In the genomic region with DNA sequence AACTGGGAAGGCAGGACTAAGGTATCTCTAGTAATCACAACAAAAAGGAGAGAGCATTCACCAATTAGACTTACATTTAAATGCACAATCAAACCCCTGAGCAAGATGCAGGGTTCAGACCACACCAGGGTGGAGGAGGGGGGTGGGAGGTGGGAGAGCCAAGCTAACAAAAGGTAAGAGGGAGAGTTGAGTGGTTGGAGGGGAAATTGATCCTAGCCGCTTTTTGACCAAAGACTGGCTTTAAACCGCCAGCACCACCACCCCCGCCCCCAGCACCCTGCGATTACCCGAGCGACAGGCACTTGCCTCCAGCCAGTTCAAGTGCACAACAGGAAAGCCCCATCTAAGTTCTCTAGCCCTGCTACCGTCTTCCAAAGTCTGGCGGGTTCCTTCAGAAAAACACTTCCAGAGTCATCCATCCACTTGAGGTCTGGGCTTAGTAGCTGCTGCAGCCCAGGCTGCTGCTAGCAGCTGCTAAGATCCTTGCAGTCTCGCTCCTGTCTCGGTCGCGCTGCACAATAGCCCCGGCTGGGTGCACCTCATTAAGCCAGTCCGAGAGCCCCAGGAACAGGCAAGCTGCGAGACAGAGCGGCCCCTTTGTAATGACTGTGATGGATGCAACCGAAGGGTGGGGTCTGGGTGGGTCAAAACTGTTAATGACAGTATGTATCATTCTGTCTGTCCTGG, we compare ENCODE assay signal across 10 mouse cellular contexts. TPM values are rescaled to one million over a fixed set of nuclear protein-coding genes. Genes with fewer than 3 reads are reported as not detected.
DNase-seq lines count a peak whose midpoint lies in the region; ATAC-seq lines count a peak whose summit lies in the region.
"Had no signal": no experiment of that assay in that cellular context is flagged by ENCODE, and none has a peak within 500 bp of the region (broad histone marks: within the 10 kb centered on the region; RNA-seq: fewer than 3 reads in every experiment).

No protein-coding gene starts in this region.

- H3K9me3 ChIP-seq in heart, embryonic 15.5 days (replicated peaks), result no peaks in the 10 kb centered on the region
- H3K9me3 ChIP-seq in forebrain, embryonic 15.5 days, result no peaks in the 10 kb centered on the region
- no peaks in the 10 kb centered on the region for H3K9me3 ChIP-seq in midbrain, embryonic 14.5 days (ENCODE audit: control insufficient read depth, low read length)

- no peaks in the 10 kb centered on the region for H3K36me3 ChIP-seq in heart, embryonic 15.5 days
- no peaks in the 10 kb centered on the region for H3K36me3 ChIP-seq in forebrain, embryonic 15.5 days
- no peaks in the 10 kb centered on the region for H3K36me3 ChIP-seq in midbrain, embryonic 14.5 days (ENCODE audit: control insufficient read depth, insufficient read depth, low read length)

- peak overlapping the region; percentile 65 for H3K4me2 ChIP-seq in heart, embryonic 15.5 days
- H3K4me2 ChIP-seq in forebrain, embryonic 15.5 days (replicated peaks), result peak overlapping the region; percentile 88
- peak overlapping the region; percentile 97 for H3K4me2 ChIP-seq in midbrain, embryonic 14.5 days (ENCODE audit: low read length)

- H3K27me3 ChIP-seq in heart, embryonic 15.5 days, result peaks cover 28% of the 10 kb centered on the region
- H3K27me3 ChIP-seq in forebrain, embryonic 15.5 days, result no peaks in the 10 kb centered on the region; the same call in 1 of the 2 replicates
- no peaks in the 10 kb centered on the region for H3K27me3 ChIP-seq in midbrain, embryonic 14.5 days (ENCODE audit: control insufficient read depth, insufficient read depth, low read length)

- ATAC-seq in heart, embryonic 15.5 days (replicated peaks; ENCODE audit: insufficient number of reproducible peaks, insufficient read depth, low FRiP score, low read depth), result no peak
- ATAC-seq in forebrain, embryonic 15.5 days (replicated peaks), result peak; percentile 90
- peak; percentile 87 for ATAC-seq in midbrain, embryonic 14.5 days (ENCODE audit: low FRiP score, low TSS enrichment)
- ATAC-seq in CD4-positive, CD25-positive, alpha-beta regulatory T cell, adult 4 months, result no peak

- H3K4me1 ChIP-seq in heart, embryonic 15.5 days (replicated peaks), result peaks cover 6% of the 10 kb centered on the region
- H3K4me1 ChIP-seq in forebrain, embryonic 15.5 days, result peaks cover 11% of the 10 kb centered on the region
- no peaks in the 10 kb centered on the region; the same call in 1 of the 2 replicates for H3K4me1 ChIP-seq in midbrain, embryonic 14.5 days (ENCODE audit: control insufficient read depth, insufficient read depth, low read length)

- H3K4me3 ChIP-seq in heart, embryonic 15.5 days, result peak overlapping the region; percentile 35
- peak overlapping the region; percentile 44 for H3K4me3 ChIP-seq in forebrain, embryonic 15.5 days
- peak overlapping the region; percentile 51 for H3K4me3 ChIP-seq in midbrain, embryonic 14.5 days (replicated peaks; ENCODE audit: low read depth, low read length)

- DNase-seq in heart, adult 9 months (ENCODE audit: low spot score in 2 of 2), result no peak
- DNase-seq in Muller cell, postnatal 12 days (ENCODE audit: inconsistent ontology term), result peak; percentile 10
- DNase-seq in midbrain, embryonic 14.5 days, result peak; percentile 82
- no peak for DNase-seq in gastrocnemius, postnatal 10 days
- DNase-seq in gastrocnemius, adult 8-10 months (ENCODE audit: low spot score in 2 of 2), result no peak

- H3K9ac ChIP-seq in heart, embryonic 15.5 days, result 0 out of 2 replicates have a peak overlapping the region, but pooled peaks have one; percentile 14
- H3K9ac ChIP-seq in forebrain, embryonic 15.5 days (replicated peaks), result peak overlapping the region; percentile 43
- peak overlapping the region; percentile 64 for H3K9ac ChIP-seq in midbrain, embryonic 14.5 days (replicated peaks; ENCODE audit: low read length)

- no peak overlapping the region for H3K27ac ChIP-seq in heart, embryonic 15.5 days
- H3K27ac ChIP-seq in forebrain, embryonic 15.5 days (replicated peaks), result peak overlapping the region; percentile 31; the same call in 1 of the 2 replicates
- H3K27ac ChIP-seq in midbrain, embryonic 14.5 days (replicated peaks; ENCODE audit: low read depth, low read length), result peak overlapping the region; percentile 68

- WGBS in heart, embryonic 15.5 days, result 0% methylated on average over 17 of the region's 17 CpGs
- 0% methylated on average over 17 of the region's 17 CpGs for WGBS in forebrain, embryonic 15.5 days
- under 1% methylated on average over 17 of the region's 17 CpGs for WGBS in midbrain, embryonic 14.5 days

RNA-seq across cellular contexts. Expression of a gene that starts 0.9 kb away (rescaled TPM):
- 1.4 and 4.6 TPM in 2 replicates for polyA plus RNA-seq in heart, embryonic 15.5 days (2015; fragmentation: Nextera tagmentation; extraction: Ambion mirVana)
- 144 TPM in 2 replicates for polyA plus RNA-seq in forebrain, embryonic 15.5 days (2015; fragmentation: Nextera tagmentation; extraction: Ambion mirVana)
- 136 and 171 TPM in 2 replicates for polyA plus RNA-seq in midbrain, embryonic 14.5 days (2014; fragmentation: Nextera tagmentation; extraction: Ambion mirVana)
- total RNA-seq in gastrocnemius, postnatal 10 days (2021), result 1 to 10 TPM; 2.6 to 2.8 TPM
- under 1 TPM in 1 of 4 experiments, not detected in 3; 0.19 TPM for total RNA-seq in gastrocnemius, adult 8-10 months (2022)
- polyA plus RNA-seq in CD4-positive, CD25-positive, alpha-beta regulatory T cell, adult 4 months (2017; shearing (Covaris generic)), result under 1 TPM in 1 of 2 experiments, not detected in 1; 0.12 TPM
- total RNA-seq: MEL; neutrophil, adult 5-6 weeks had no signal

Comparison
In these comparisons a context has a peak if more than half of its experiments do, and no peak if none do; other contexts are left out.
1. ATAC-seq: peak in forebrain, embryonic 15.5 days (single experiment) and midbrain, embryonic 14.5 days (single experiment); none in heart, embryonic 15.5 days (single experiment) and CD4-positive, CD25-positive, alpha-beta regulatory T cell, adult 4 months (single experiment).
2. H3K9ac ChIP-seq: peak in every context shown above with its lines; median percentile 64 in midbrain, embryonic 14.5 days; 43 in forebrain, embryonic 15.5 days; 14 in heart, embryonic 15.5 days.
3. DNase-seq: peak in Muller cell, postnatal 12 days (single experiment) and midbrain, embryonic 14.5 days (single experiment); none in heart, adult 9 months (0 of 2), gastrocnemius, postnatal 10 days (single experiment) and gastrocnemius, adult 8-10 months (0 of 2).
4. RNA of a gene that starts 0.9 kb away (polyA plus RNA-seq): 136 to 171 TPM in midbrain, embryonic 14.5 days and 144 TPM in forebrain, embryonic 15.5 days; 1.4 to 4.6 TPM in heart, embryonic 15.5 days and 0.12 TPM in CD4-positive, CD25-positive, alpha-beta regulatory T cell, adult 4 months; every median in the first group is over 10 times any median in the second.
5. Peak in every context shown above with its lines, with median percentiles within 50 percentile points of each other: H3K4me2 ChIP-seq and H3K4me3 ChIP-seq.